Mouse (Mus musculus) erythroblast, embryonic 14.5 days (primary cell): ENCODE data around the gene Lmbr1.

ENCODE experiments used
- GATA1 ChIP-seq: IDR thresholded peaks from 2 replicates; pipeline ENCODE4 v1.6.1; 2012; ENCODE audit warnings: low read length, inconsistent platforms, mixed read lengths
- TAL1 ChIP-seq: IDR thresholded peaks from 3 replicates; pipeline ENCODE4 v1.6.1; 2012; ENCODE audit warnings: low read length, inconsistent platforms, mixed read lengths

- TF ChIP-seq TAL1 (no peak), GATA1 (no peak)
Observed at GRCm38 (mm10) chr5:29195570-29196263, 182.5 kb downstream of the Lmbr1 start, which contains the start of gene Rnf32.
